Mouse (Mus musculus): Measurements from ENCODE around the gene Gm15517.
"Not testable (repeated sequence)": the region's sequence is repeated elsewhere in the genome, so short reads cannot be mapped to it uniquely, and the experiment has no call there.

Gene Gm15517

GRCm38 (mm10) chr7:44269397-44269796 lies 8.2 kb downstream of the Gm15517 start:
- DNase-seq (ENCODE audit: inconsistent ontology term) = no peak

DNA sequence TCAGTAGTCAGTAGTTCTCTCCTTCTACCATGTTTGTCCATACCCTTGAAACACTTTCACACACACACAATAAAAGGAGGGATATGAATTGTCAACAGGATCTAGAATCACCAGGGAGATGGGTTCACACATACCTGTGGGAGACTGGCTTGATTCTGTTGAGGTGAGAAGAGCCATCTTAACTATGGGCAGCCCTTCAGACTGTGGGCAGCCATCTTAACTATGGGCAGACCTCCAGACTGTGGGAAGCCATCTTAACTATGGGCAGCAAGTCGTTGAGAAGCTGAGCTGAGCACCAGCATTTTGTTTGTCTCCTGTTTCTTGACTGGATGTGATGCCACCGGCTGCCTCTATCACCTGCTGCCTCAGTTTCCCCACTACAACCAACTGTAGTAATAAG lies 10.1 kb downstream of the Gm15517 start:
- no peak for DNase-seq (ENCODE audit: inconsistent ontology term)

DNA sequence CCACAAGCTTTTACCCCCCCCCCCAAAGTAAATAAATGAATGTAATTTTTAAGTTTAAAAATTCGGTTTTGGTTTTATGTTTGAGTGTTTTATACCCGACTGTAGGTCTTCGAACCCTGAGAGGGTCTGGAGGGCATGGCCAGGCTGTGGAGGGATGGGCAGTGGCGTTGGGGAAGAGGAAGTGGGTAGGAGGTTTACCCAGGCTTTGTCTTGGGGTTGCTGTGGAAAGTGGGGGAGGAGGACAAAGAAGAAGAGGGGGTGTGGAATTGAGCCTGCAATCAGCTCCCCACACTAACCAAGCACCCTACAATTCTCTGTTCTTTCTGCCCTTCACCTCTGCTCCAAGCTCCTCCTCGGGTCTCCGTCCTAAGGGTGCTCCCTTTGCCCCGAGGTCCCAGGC lies 11.3 kb downstream of the Gm15517 start:
- no peak for DNase-seq (ENCODE audit: inconsistent ontology term)

GRCm38 (mm10) chr7:44273446-44273845 lies 12.2 kb downstream of the Gm15517 start:
- no peak for DNase-seq (ENCODE audit: inconsistent ontology term)

- no peak for DNase-seq (ENCODE audit: inconsistent ontology term)
Observed at GRCm38 (mm10) chr7:44274096-44274495, 12.8 kb downstream of the Gm15517 start.

GRCm38 (mm10) chr7:44275546-44275945 lies 14.3 kb downstream of the Gm15517 start:
- DNase-seq (ENCODE audit: inconsistent ontology term) = no peak

GRCm38 (mm10) chr7:44276461-44277249 lies 15.4 kb downstream of the Gm15517 start:
- no peak for DNase-seq (ENCODE audit: inconsistent ontology term)

GRCm38 (mm10) chr7:44277250-44277622 lies 16.0 kb downstream of the Gm15517 start:
- no peak for DNase-seq (ENCODE audit: inconsistent ontology term)

- no peak for DNase-seq (ENCODE audit: inconsistent ontology term)
Observed at GRCm38 (mm10) chr7:44280959-44281358, 19.7 kb downstream of the Gm15517 start.

DNA sequence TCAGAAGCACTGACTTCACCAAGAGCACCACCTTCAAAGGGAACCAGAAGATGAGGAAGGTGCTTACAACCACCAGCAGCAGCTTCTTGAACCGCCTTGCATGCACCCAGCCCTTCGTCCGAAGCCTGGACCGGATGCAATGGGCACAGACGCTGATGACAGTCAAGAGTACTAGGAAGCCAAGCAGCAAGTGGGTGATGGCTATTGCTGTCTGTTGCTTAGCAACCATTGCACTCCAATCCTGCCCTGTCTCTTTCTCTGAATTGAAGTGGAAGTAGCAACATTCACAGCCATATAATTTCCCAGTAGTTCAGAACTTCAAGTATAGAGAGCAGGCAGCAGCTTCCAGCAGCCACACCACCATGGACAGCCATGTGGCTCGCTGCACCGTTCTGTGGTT lies 20.3 kb downstream of the Gm15517 start:
- no peak for DNase-seq (ENCODE audit: inconsistent ontology term)

GRCm38 (mm10) chr7:44287760-44288159 lies 26.5 kb downstream of the Gm15517 start:
- no peak for DNase-seq (ENCODE audit: inconsistent ontology term)

- no peak for DNase-seq (ENCODE audit: inconsistent ontology term)
Observed at GRCm38 (mm10) chr7:44290986-44291385, 29.7 kb downstream of the Gm15517 start.

DNA sequence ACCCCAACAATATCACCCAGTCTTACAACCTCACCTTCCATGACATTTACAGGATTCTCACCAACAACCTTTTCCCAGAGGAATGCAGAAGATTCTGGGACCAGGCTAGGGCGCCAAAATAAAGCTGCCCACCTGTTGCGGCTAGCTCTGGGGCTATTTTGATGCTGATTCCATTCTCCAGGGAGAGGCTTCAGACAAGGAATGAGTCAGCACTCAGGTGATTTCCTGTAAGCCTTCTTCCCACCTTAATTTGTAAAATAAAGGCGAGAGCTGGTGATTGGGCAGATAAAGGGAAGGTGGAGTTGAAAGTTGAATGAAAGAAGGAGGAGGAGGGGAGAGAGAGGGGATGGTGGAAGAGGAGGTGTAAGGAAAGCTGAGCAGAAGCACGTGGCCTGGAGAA lies 30.2 kb downstream of the Gm15517 start:
- no peak for DNase-seq (ENCODE audit: inconsistent ontology term)

- not testable (repeated sequence) for DNase-seq (ENCODE audit: inconsistent ontology term)
Observed at GRCm38 (mm10) chr7:44297501-44297900, 36.3 kb downstream of the Gm15517 start.

DNA sequence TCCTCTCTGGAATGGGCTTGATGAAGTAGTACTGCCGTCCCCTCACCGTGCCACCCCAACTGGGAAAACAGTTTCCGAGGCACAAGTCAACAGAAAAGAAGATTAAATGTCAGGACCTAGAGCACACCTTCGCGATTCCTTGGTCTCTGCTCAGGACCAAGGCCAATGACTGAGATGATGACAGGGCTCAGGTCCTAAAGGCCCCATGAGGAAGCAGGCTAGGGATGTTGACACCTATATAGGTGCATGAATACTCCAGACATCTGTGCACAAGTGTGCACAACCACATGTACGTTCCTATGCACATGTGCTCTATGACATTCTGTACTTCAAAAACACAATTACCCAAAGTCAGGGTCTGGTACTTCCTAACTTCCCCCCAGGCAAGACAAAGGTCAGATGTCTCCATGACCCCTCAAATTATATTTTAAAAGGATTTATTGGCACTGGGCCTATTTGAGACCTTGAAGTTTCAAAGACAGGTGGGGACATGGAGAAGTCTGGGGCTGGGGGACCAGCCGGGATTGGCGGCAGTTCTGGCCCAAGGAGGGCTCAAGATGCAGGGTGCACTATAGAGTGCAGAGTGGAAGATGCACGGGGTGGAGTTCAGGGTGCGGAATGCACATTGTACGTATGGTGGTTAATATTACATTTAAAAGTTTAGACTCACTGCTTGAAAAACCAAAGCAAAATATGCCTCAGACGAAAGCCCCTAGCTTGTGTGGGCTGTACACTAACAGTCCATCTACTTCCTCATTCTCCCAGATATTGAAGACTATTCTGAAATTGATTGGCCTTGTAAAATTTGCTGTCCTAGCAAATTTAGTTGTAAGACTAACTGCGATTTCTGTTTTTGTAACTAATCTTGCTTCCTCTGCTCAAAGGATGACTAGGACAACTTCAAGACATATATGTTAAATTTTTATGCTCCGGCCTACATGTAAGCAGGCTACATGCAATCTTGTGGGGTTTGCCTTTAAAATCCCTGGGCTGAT lies 42.4 kb downstream of the Gm15517 start:
- DNase-seq (ENCODE audit: inconsistent ontology term) = no peak

GRCm38 (mm10) chr7:44304463-44304774 lies 43.2 kb downstream of the Gm15517 start:
- DNase-seq (ENCODE audit: inconsistent ontology term) = no peak

- DNase-seq (ENCODE audit: inconsistent ontology term) = peak; percentile 100
Observed at GRCm38 (mm10) chr7:44304775-44305641, 43.8 kb downstream of the Gm15517 start.

GRCm38 (mm10) chr7:44305686-44306085 lies 44.4 kb downstream of the Gm15517 start:
- no peak for DNase-seq (ENCODE audit: inconsistent ontology term)

GRCm38 (mm10) chr7:44306516-44307240 lies 45.4 kb downstream of the Gm15517 start, which contains the start of gene Clec11a:
Clec11a (minus strand) TSS chr7:44306902.
- DNase-seq (ENCODE audit: inconsistent ontology term) = no peak

DNA sequence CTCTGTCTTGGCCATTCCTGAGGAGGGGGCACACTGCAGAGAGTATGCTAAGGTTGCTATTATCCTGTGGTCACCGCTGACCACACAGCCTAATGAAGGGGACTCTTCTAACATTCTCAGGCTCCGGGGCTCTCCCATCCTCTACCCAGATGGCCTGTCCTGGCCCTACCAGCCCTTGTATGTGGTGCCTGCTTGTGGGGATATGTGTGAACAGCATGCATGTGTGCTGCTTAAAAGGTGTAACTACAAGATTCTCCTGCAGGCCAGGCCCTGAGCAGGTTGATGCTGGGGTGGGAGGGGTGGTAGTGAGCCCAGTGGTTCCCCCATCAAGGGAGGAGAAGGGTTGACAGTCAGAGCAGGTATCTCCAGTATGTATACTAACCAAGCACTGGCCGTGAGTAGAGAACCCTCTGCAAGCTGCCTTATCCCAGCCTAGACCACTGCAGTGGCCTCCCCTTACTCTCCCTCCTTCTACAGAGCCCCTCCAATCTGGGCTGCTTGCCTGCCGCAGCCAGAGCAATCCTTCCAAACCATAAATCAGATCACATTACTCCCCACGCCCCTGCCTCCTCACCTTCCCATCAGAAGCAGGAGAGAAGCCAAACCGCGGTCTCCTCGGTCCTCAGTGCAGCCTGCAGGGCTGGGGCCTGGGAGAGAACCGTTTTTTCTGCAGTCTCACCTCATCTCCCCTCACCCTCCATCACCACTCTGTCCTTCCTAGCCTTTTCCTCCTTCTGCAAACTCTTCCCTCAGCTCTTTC lies 46.2 kb downstream of the Gm15517 start:
- DNase-seq (ENCODE audit: inconsistent ontology term) = no peak
